Mouse (Mus musculus) lung, adult 2 months (tissue): Measurements from ENCODE around the gene Rfk.

Experiments
- CTCF ChIP-seq: fragments of 200-500 bp; IDR thresholded peaks from 2 replicates; pipeline ENCODE4 v1.5.1; 2011; ENCODE audit warnings: mild to moderate bottlenecking, low read length, control low read depth; ENCODE audit not compliant: insufficient read depth
- POLR2A ChIP-seq: fragments of 200-500 bp; IDR thresholded peaks from 2 replicates; pipeline ENCODE4 v1.6.1; 2011; ENCODE audit warnings: low read depth, mild to moderate bottlenecking, control low read depth, low read length, borderline replicate concordance; ENCODE audit errors: extremely low read depth

DNA sequence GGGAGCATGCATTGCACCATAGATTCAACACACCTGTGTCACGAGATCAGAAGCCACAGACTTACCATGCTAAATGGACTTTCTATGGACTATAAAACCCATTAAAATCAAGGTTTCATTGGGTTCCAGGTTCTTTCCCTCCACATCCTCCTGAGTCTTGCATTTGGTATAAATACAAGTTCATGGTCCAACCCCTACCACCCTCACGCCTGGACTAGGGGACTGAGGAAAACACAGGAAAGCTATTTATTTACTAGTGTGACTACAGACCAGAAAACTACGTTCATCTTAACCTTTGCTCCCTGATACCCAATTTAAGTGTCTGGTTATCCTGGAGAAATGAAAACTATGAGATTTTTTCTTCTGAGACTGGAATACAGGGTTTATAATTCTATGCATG is 21.1 kb upstream of the Rfk start, which contains the start of gene Gcnt1:
- no peak for TF ChIP-seq POLR2A
- TF ChIP-seq CTCF: no peak
